Mouse (Mus musculus): ENCODE measurements around the gene Gcfc2. TPM values are rescaled to one million over a fixed set of nuclear protein-coding genes. Genes with fewer than 3 reads are reported as not detected.
A peak's percentile ranks its signal among the peaks of the same experiment; 100 is the strongest.

Gcfc2 gene
- polyA plus RNA-seq, 1 experiment from 2014 or later, result 18.5 TPM

DNA sequence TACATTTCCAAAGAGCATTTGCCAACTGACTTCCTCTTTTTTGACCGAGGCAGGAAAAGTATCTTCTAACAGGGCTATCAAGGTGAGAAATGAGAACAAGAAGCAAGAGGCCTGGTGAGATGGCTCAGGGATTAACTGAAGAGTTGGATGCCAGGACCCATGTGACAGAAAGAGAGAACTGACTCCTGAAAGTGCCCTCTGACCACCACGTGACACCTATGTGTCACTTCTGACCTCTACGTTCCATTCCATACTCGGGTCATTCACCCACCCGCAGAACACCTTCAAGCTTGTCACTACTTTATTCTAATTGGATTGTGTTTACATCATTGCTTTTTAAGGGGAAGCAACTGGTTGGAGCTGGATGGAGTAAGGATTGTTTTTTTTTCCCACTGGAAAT is 63.1 kb downstream of the Gcfc2 start:
- Histone ChIP-seq H3K4me3 (ENCODE audit: low read depth, low read length) (no peak overlapping the region), H3K9ac (ENCODE audit: low read length) (no peak overlapping the region), H3K27me3 (ENCODE audit: control insufficient read depth, insufficient read depth, low read length) (no peaks in the 10 kb centered on the region), H3K9me3 (ENCODE audit: control insufficient read depth, low read length) (no peaks in the 10 kb centered on the region), H3K36me3 (ENCODE audit: control insufficient read depth, insufficient read depth, low read length) (no peaks in the 10 kb centered on the region), H3K27ac (ENCODE audit: low read depth, low read length) (no peak overlapping the region), H3K4me1 (replicated peaks; ENCODE audit: control insufficient read depth, insufficient read depth, low read length) (peaks cover 2% of the 10 kb centered on the region; the same call in 1 of the 2 replicates), H3K4me2 (ENCODE audit: low read depth, low read length, severe bottlenecking) (no peak overlapping the region)
- WGBS, result 46% methylated on average over 5 of the region's 5 CpGs
- ATAC-seq (replicated peaks; ENCODE audit: low FRiP score) (no peak), DNase-seq (ENCODE audit: low spot score) (no peak)

DNA sequence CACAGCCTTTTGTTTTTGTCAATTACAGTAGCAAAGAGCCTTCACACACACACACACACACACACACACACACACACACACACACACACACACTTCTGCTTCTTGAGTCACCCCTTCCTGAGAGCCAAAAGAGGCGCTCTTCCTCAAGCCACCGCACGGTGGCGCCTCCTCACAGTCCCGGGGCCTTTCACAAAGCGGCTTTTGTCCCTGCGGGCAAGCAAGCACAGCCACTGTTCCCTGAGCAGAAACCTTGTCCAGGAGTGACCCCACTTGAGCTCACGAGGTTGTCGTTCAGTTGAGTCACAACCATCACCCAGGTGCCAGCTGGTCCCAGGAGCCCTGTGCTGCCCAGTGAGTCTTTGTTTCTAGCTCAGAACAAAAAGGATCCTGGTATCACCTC is 63.5 kb downstream of the Gcfc2 start:
- H3K36me3 ChIP-seq (ENCODE audit: control insufficient read depth, insufficient read depth, low read length), result no peaks in the 10 kb centered on the region
- H3K9me3 ChIP-seq (ENCODE audit: control insufficient read depth, low read length), result no peaks in the 10 kb centered on the region
- no peaks in the 10 kb centered on the region for H3K27me3 ChIP-seq (ENCODE audit: control insufficient read depth, insufficient read depth, low read length)
- H3K9ac ChIP-seq (ENCODE audit: low read length), result no peak overlapping the region
- 1% methylated on average over 9 of the region's 9 CpGs for WGBS
- H3K27ac ChIP-seq (ENCODE audit: low read depth, low read length), result no peak overlapping the region
- no peak overlapping the region for H3K4me3 ChIP-seq (ENCODE audit: low read depth, low read length)
- peaks cover 2% of the 10 kb centered on the region; the same call in 1 of the 2 replicates for H3K4me1 ChIP-seq (replicated peaks; ENCODE audit: control insufficient read depth, insufficient read depth, low read length)
- peak; percentile 76 for ATAC-seq (replicated peaks; ENCODE audit: low FRiP score)
- peak; percentile 91 for DNase-seq (ENCODE audit: low spot score)
- no peak overlapping the region for H3K4me2 ChIP-seq (ENCODE audit: low read depth, low read length, severe bottlenecking)

GRCm38 (mm10) chr6:81987580-81987979 is 64.1 kb downstream of the Gcfc2 start:
- no peak for DNase-seq (ENCODE audit: low spot score)
- Histone ChIP-seq H3K9ac (ENCODE audit: low read length) (no peak overlapping the region), H3K4me1 (replicated peaks; ENCODE audit: control insufficient read depth, insufficient read depth, low read length) (peaks cover 2% of the 10 kb centered on the region; the same call in 1 of the 2 replicates), H3K36me3 (ENCODE audit: control insufficient read depth, insufficient read depth, low read length) (no peaks in the 10 kb centered on the region), H3K4me3 (ENCODE audit: low read depth, low read length) (no peak overlapping the region), H3K27me3 (ENCODE audit: control insufficient read depth, insufficient read depth, low read length) (no peaks in the 10 kb centered on the region), H3K9me3 (ENCODE audit: control insufficient read depth, low read length) (no peaks in the 10 kb centered on the region), H3K27ac (ENCODE audit: low read depth, low read length) (no peak overlapping the region), H3K4me2 (ENCODE audit: low read depth, low read length, severe bottlenecking) (no peak overlapping the region)
- no peak for ATAC-seq (replicated peaks; ENCODE audit: low FRiP score)
- 54% methylated on average over 3 of the region's 3 CpGs for WGBS

DNA sequence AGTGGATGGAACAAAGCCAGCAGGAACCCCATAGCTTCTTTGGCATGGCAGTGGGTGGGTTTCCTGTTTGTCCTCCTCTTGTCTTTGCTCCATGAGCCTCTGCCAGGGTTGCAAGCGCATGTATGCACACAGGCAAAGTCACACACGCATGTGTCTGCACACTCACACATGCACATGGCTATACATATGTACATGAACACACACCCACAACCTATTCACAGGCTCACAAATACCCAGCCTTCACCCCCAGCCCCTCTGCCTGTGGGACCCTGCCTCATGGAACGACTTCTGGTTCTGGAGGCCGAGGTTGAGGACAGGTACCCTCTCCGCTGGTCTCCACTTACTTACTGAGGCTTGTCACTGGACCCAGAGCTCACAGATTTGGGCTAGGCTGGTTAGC is 64.9 kb downstream of the Gcfc2 start:
- Histone ChIP-seq H3K9me3 (ENCODE audit: control insufficient read depth, low read length) (no peaks in the 10 kb centered on the region), H3K4me1 (replicated peaks; ENCODE audit: control insufficient read depth, insufficient read depth, low read length) (peaks cover 2% of the 10 kb centered on the region; the same call in 1 of the 2 replicates), H3K27ac (ENCODE audit: low read depth, low read length) (no peak overlapping the region), H3K9ac (ENCODE audit: low read length) (no peak overlapping the region), H3K4me2 (ENCODE audit: low read depth, low read length, severe bottlenecking) (no peak overlapping the region), H3K27me3 (ENCODE audit: control insufficient read depth, insufficient read depth, low read length) (no peaks in the 10 kb centered on the region), H3K36me3 (ENCODE audit: control insufficient read depth, insufficient read depth, low read length) (no peaks in the 10 kb centered on the region), H3K4me3 (ENCODE audit: low read depth, low read length) (no peak overlapping the region)
- DNase-seq (ENCODE audit: low spot score), result no peak
- ATAC-seq (replicated peaks; ENCODE audit: low FRiP score), result no peak
- WGBS, result 93% methylated on average over 5 of the region's 5 CpGs

DNA sequence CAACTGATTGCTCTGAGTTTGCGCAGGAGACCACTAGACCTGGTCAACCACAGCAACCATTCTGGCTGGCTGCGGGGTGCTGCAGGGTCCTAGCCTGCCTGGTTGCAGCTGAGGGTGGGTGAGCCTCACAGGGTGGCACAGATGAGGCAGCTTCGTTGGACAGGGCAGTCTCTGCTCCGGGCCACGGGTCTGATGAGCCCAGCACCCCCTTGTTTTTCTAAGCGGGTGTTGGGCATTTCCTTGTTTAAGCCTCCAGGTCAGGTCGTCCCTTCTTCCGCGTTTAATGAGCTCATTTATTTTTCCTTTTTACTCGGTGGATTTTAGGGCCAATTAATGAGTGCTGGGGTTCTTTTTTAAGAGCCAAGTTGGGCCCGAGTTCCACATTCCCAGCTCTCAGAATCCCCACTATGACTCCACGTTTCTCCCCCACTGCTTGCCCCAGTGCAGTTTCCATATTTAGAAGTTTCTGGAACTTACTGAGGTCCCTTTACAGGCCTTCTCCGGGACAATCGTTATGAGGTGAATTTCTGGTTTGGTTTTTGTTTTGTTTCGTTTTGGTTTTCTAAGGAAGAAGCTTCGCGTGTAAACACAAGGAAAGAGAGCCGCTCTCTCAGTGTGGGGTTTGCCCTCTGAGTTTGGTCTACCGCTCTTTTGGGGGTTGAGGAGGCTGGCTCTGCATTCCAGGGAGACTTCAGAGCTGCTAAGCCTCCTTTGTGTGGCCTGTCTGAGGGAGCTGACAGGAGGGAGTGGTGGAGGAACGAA is 66.8 kb downstream of the Gcfc2 start:
- Histone ChIP-seq H3K27ac (ENCODE audit: low read depth, low read length) (no peak overlapping the region), H3K36me3 (ENCODE audit: control insufficient read depth, insufficient read depth, low read length) (no peaks in the 10 kb centered on the region), H3K4me1 (replicated peaks; ENCODE audit: control insufficient read depth, insufficient read depth, low read length) (peaks cover 2% of the 10 kb centered on the region; the same call in 1 of the 2 replicates), H3K27me3 (ENCODE audit: control insufficient read depth, insufficient read depth, low read length) (no peaks in the 10 kb centered on the region), H3K9ac (ENCODE audit: low read length) (no peak overlapping the region), H3K9me3 (ENCODE audit: control insufficient read depth, low read length) (no peaks in the 10 kb centered on the region), H3K4me2 (ENCODE audit: low read depth, low read length, severe bottlenecking) (no peak overlapping the region; the same call in 1 of the 2 replicates), H3K4me3 (ENCODE audit: low read depth, low read length) (no peak overlapping the region)
- ATAC-seq (replicated peaks; ENCODE audit: low FRiP score) (peak; percentile 27), DNase-seq (ENCODE audit: low spot score) (peak; percentile 55)
- 25% methylated on average over 20 of the region's 20 CpGs for WGBS

MicroRNA genes within 50 kb of the gene (microRNA counts, 519-probe panel; counts per million panel counts)
- 31.2 counts per million for microRNA mmu-miR-468

Small RNA genes within 50 kb of the gene (microRNA-seq; reads per million reads assigned to microRNA genes)
- gene Mir468 (ENCODE audit: insufficient number of aligned reads) (not detected), gene Mir7232 (ENCODE audit: insufficient number of aligned reads) (not detected)

Other genes with a start within 250 kb of the Gcfc2 start
- gene Mrpl19, start 42.3 kb downstream of the Gcfc2 start, polyA plus RNA-seq (2014; fragmentation: Nextera tagmentation; extraction: Ambion mirVana), result 58.9 and 59.6 TPM in 2 replicates
- gene Eva1a, start 117.4 kb downstream of the Gcfc2 start, polyA plus RNA-seq (2014; fragmentation: Nextera tagmentation; extraction: Ambion mirVana), result 2.7 and 3.7 TPM in 2 replicates